Mouse (Mus musculus) lung, postnatal 0 days (tissue): ENCODE results near the gene Ttll8.
A peak's percentile ranks its signal among the peaks of the same experiment; 100 is the strongest.

ENCODE experiments used
- CTCF ChIP-seq: IDR thresholded peaks from 2 replicates; pipeline ENCODE4 v1.5.1; 2016; ENCODE audit warnings: antibody characterized with exemption, mild to moderate bottlenecking
- EP300 ChIP-seq: IDR thresholded peaks from 2 replicates; pipeline ENCODE4 v1.6.1; 2016; ENCODE audit warnings: antibody characterized with exemption, mild to moderate bottlenecking, control low read depth

- TF ChIP-seq CTCF (peak; percentile 69), EP300 (no peak)
Measured at GRCm38 (mm10) chr15:88999124-88999523, 44.9 kb upstream of the Ttll8 start.
